Mouse (Mus musculus) kidney, embryonic 14.5 days (tissue): ENCODE data around the gene Slc39a11. TPM values are rescaled to one million over a fixed set of nuclear protein-coding genes. Genes with fewer than 3 reads are reported as not detected.

ENCODE experiments used
- ATAC-seq: fragments of 200-750 bp; cut with Nextera tagmentation; 2 replicates; pipeline ENCODE4 v1.8.0; 2017; ENCODE audit warnings: moderate number of reproducible peaks, mild to moderate bottlenecking, moderate TSS enrichment, moderate library complexity; ENCODE audit not compliant: low FRiP score, low TSS enrichment
- H3K27ac ChIP-seq: fragments of 300-500 bp; sonication (generic); 2 replicates; pipeline ENCODE4 v1.5.1; 2014; ENCODE audit warnings: low read depth, mild to moderate bottlenecking, low read length, moderate library complexity, mixed read lengths
- H3K27me3 ChIP-seq: fragments of 300-500 bp; sonication (generic); 2 replicates; pipeline ENCODE4 v1.6.1; 2014; ENCODE audit warnings: mild to moderate bottlenecking, low read length; ENCODE audit not compliant: control insufficient read depth, insufficient read depth
- H3K36me3 ChIP-seq: fragments of 300-500 bp; sonication (generic); 2 replicates; pipeline ENCODE4 v1.6.1; 2014; ENCODE audit warnings: low read length, mixed read lengths; ENCODE audit not compliant: control insufficient read depth, insufficient read depth
- H3K4me1 ChIP-seq: fragments of 300-500 bp; sonication (generic); 2 replicates; pipeline ENCODE4 v1.6.1; 2014; ENCODE audit warnings: low read length, mixed read lengths; ENCODE audit not compliant: control insufficient read depth, insufficient read depth
- H3K4me2 ChIP-seq: fragments of 300-500 bp; sonication (generic); replicated peaks from 2 replicates; pipeline ENCODE4 v1.6.1; 2014; ENCODE audit warnings: low read depth, mild to moderate bottlenecking, low read length
- H3K4me3 ChIP-seq: fragments of 300-500 bp; sonication (generic); 2 replicates; pipeline ENCODE4 v1.5.1; 2014; ENCODE audit warnings: mild to moderate bottlenecking, low read length
- H3K9ac ChIP-seq: fragments of 300-500 bp; sonication (generic); 2 replicates; pipeline ENCODE4 v1.6.1; 2014; ENCODE audit warnings: low read depth, mild to moderate bottlenecking, low read length, moderate library complexity
- H3K9me3 ChIP-seq: fragments of 300-500 bp; sonication (generic); 2 replicates; pipeline ENCODE4 v1.6.1; 2016; ENCODE audit warnings: low read length; ENCODE audit not compliant: control insufficient read depth
- WGBS: fragments of 180-500 bp; shearing (Covaris S2); extraction: QIAGEN DNeasy Blood & Tissue Kit; methylation state at CpG from one replicate; pipeline ENCODE4 v1.1.7; 2014; 5-methylcytosine and 5-hydroxymethylcytosine counted together
- polyA plus RNA-seq: library from polyadenylated mRNA; unstranded; fragments of >200 nt; fragmentation: Nextera tagmentation; extraction: Ambion mirVana; gene quantifications from 2 replicates; pipeline ENCODE4 v1.2.1, GENCODE M21; 2014

Gene Slc39a11
- polyA plus RNA-seq, 1 experiment from 2014 or later: 16.4 TPM

GRCm38 (mm10) chr11:113609581-113609980 is 40.3 kb downstream of the Slc39a11 start:
- Histone ChIP-seq H3K4me3 (no peak overlapping the region), H3K9ac (no peak overlapping the region), H3K27me3 (no peaks in the 10 kb centered on the region), H3K4me1 (peaks cover 13% of the 10 kb centered on the region; the same call in 1 of the 2 replicates), H3K9me3 (peaks cover 2% of the 10 kb centered on the region), H3K36me3 (no peaks in the 10 kb centered on the region), H3K4me2 (no peak overlapping the region), H3K27ac (no peak overlapping the region)
- ATAC-seq: no peak
- 76% methylated on average over 5 of the region's 5 CpGs for WGBS

DNA sequence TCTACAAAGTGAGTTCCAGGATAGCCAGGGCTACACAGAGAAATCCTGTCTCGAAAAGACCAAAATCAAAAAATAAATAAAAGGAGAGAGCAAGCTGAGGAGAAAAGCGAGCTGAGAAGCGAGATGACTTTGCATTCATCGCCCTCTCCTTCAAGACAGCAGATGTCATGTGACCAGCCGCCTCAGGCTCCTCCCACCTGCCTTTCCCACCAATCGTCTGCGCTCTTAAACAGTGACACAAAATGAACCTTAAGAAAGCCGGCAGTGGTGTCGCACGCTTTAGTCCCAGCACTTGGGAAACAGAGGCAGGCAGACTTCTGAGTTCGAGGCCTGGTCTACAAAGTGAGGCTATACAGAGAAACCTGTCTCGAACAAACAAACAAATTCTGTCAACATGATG is 42.3 kb downstream of the Slc39a11 start:
- Histone ChIP-seq H3K4me1 (peaks cover 13% of the 10 kb centered on the region; the same call in 1 of the 2 replicates), H3K9me3 (peaks cover 2% of the 10 kb centered on the region), H3K4me3 (no peak overlapping the region), H3K9ac (no peak overlapping the region), H3K4me2 (no peak overlapping the region), H3K27ac (no peak overlapping the region), H3K27me3 (no peaks in the 10 kb centered on the region), H3K36me3 (no peaks in the 10 kb centered on the region)
- ATAC-seq: no peak
- WGBS: 98% methylated on average over 12 of the region's 12 CpGs

- Histone ChIP-seq H3K4me2 (no peak overlapping the region), H3K27ac (no peak overlapping the region), H3K4me1 (no peaks in the 10 kb centered on the region), H3K9me3 (peaks cover 2% of the 10 kb centered on the region), H3K9ac (no peak overlapping the region), H3K36me3 (no peaks in the 10 kb centered on the region), H3K27me3 (no peaks in the 10 kb centered on the region), H3K4me3 (no peak overlapping the region)
- no peak for ATAC-seq
- 61% methylated on average over 12 of the region's 12 CpGs for WGBS
These were observed 48.1 kb downstream of the Slc39a11 start for GRCm38 (mm10) chr11:113601616-113602343.

- H3K36me3 ChIP-seq: no peaks in the 10 kb centered on the region
- WGBS: 62% methylated on average over 18 of the region's 18 CpGs
- H3K4me2 ChIP-seq: no peak overlapping the region
- H3K4me3 ChIP-seq: no peak overlapping the region
- no peak overlapping the region for H3K27ac ChIP-seq
- H3K4me1 ChIP-seq: no peaks in the 10 kb centered on the region
- H3K9me3 ChIP-seq: no peaks in the 10 kb centered on the region
- ATAC-seq: no peak
- no peak overlapping the region for H3K9ac ChIP-seq
- no peaks in the 10 kb centered on the region for H3K27me3 ChIP-seq
These were observed 49.2 kb downstream of the Slc39a11 start for GRCm38 (mm10) chr11:113600526-113601245.

- Histone ChIP-seq H3K9ac (no peak overlapping the region), H3K4me2 (no peak overlapping the region), H3K36me3 (no peaks in the 10 kb centered on the region), H3K27ac (no peak overlapping the region), H3K27me3 (no peaks in the 10 kb centered on the region), H3K9me3 (no peaks in the 10 kb centered on the region), H3K4me1 (no peaks in the 10 kb centered on the region), H3K4me3 (no peak overlapping the region)
- 83% methylated on average over 3 of the region's 3 CpGs for WGBS
- no peak for ATAC-seq
These were observed 52.2 kb downstream of the Slc39a11 start for GRCm38 (mm10) chr11:113597632-113598031.

GRCm38 (mm10) chr11:113595144-113595543 is 54.7 kb downstream of the Slc39a11 start:
- Histone ChIP-seq H3K27ac (no peak overlapping the region), H3K4me1 (no peaks in the 10 kb centered on the region), H3K9ac (no peak overlapping the region), H3K36me3 (no peaks in the 10 kb centered on the region), H3K27me3 (no peaks in the 10 kb centered on the region), H3K4me2 (no peak overlapping the region), H3K4me3 (no peak overlapping the region), H3K9me3 (no peaks in the 10 kb centered on the region)
- no peak for ATAC-seq
- WGBS: 86% methylated on average over 5 of the region's 5 CpGs

DNA sequence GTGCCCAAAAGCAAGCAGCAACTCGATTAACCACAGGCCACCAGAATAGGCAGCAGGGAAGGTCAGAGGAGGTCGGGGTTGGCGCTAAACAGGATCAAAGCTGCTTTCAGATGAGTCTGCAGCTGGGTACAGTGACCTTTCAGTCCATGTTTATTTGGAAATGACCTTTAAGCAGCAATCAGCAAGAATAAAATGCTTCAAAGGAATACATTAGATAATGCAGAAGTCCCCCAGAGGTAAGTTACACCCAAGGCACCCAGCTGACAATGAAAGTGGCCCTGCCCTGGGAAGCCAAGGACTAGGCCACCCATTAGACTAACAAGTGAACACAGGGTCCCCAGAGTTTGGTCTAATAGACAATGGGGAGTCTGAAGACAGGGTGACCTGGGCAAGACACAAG is 60.9 kb downstream of the Slc39a11 start:
- Histone ChIP-seq H3K27me3 (no peaks in the 10 kb centered on the region), H3K4me3 (no peak overlapping the region), H3K27ac (no peak overlapping the region), H3K36me3 (no peaks in the 10 kb centered on the region), H3K4me2 (no peak overlapping the region), H3K4me1 (no peaks in the 10 kb centered on the region), H3K9me3 (no peaks in the 10 kb centered on the region), H3K9ac (no peak overlapping the region)
- ATAC-seq: no peak
- WGBS: 63% methylated on average over 3 of the region's 3 CpGs

- H3K27ac ChIP-seq: no peak overlapping the region
These were observed 63.5 kb downstream of the Slc39a11 start for GRCm38 (mm10) chr11:113586423-113586822.

More at GRCm38 (mm10) chr11:113586423-113586822, 63.5 kb downstream of the Slc39a11 start:
- Histone ChIP-seq H3K4me2 (no peak overlapping the region), H3K36me3 (no peaks in the 10 kb centered on the region), H3K4me3 (no peak overlapping the region), H3K27me3 (no peaks in the 10 kb centered on the region), H3K9ac (no peak overlapping the region), H3K9me3 (no peaks in the 10 kb centered on the region), H3K4me1 (no peaks in the 10 kb centered on the region)
- 65% methylated on average over 6 of the region's 6 CpGs for WGBS
- no peak for ATAC-seq
